Mouse (Mus musculus) hindbrain, embryonic 15.5 days (tissue): ENCODE measurements at regions not wholly inside any gene's neighbourhood (a gene's known extent, or its start where the extent isn't known, plus 50 kb on each side); places are given as distances from the start of the nearest gene placed in this dataset.

Experiments
- ATAC-seq: fragments of 200-750 bp; cut with Nextera tagmentation; 2 replicates; pipeline ENCODE4 v1.8.0; 2017; ENCODE audit warnings: low read depth, moderate number of reproducible peaks, moderate TSS enrichment; ENCODE audit not compliant: low FRiP score
- H3K27ac ChIP-seq: fragments of 300-500 bp; sonication (generic); replicated peaks from 2 replicates; pipeline ENCODE4 v1.5.1; 2015; ENCODE audit warnings: mild to moderate bottlenecking, inconsistent platforms
- H3K27me3 ChIP-seq: fragments of 300-500 bp; sonication (generic); 2 replicates; pipeline ENCODE4 v1.6.1; 2015; ENCODE audit warnings: control low read depth, inconsistent platforms
- H3K36me3 ChIP-seq: fragments of 300-500 bp; sonication (generic); 2 replicates; pipeline ENCODE4 v1.6.1; 2015; ENCODE audit warnings: control low read depth, inconsistent platforms
- H3K4me1 ChIP-seq: fragments of 300-500 bp; sonication (generic); replicated peaks from 2 replicates; pipeline ENCODE4 v1.6.1; 2015; ENCODE audit warnings: control low read depth, inconsistent platforms
- H3K4me2 ChIP-seq: fragments of 300-500 bp; sonication (generic); 2 replicates; pipeline ENCODE4 v1.6.1; 2015; ENCODE audit warnings: moderate library complexity, mild to moderate bottlenecking, inconsistent platforms
- H3K4me3 ChIP-seq: fragments of 300-500 bp; sonication (generic); 2 replicates; pipeline ENCODE4 v1.5.1; 2015; ENCODE audit warnings: mild to moderate bottlenecking, inconsistent platforms
- H3K9ac ChIP-seq: fragments of 300-500 bp; sonication (generic); 2 replicates; pipeline ENCODE4 v1.6.1; 2015; ENCODE audit warnings: inconsistent platforms
- H3K9me3 ChIP-seq: fragments of 300-500 bp; sonication (generic); 2 replicates; pipeline ENCODE4 v1.6.1; 2016; ENCODE audit warnings: control low read depth, inconsistent platforms
- WGBS: fragments of 180-500 bp; shearing (Covaris S2); methylation state at CpG from one replicate; pipeline ENCODE4 v1.1.7; 2015; 5-methylcytosine and 5-hydroxymethylcytosine counted together

GRCm38 (mm10) chr3:18683346-18684101 is 735.3 kb downstream of the Cypt12 start:
- no peaks in the 10 kb centered on the region for H3K4me1 ChIP-seq
- ATAC-seq: peak; percentile 77; the same call in 1 of the 2 replicates
- H3K4me3 ChIP-seq: no peak overlapping the region
- H3K4me2 ChIP-seq: no peak overlapping the region
- no peaks in the 10 kb centered on the region for H3K9me3 ChIP-seq
- no peak overlapping the region for H3K9ac ChIP-seq
- WGBS: 85% methylated on average over 6 of the region's 6 CpGs
- H3K27ac ChIP-seq: no peak overlapping the region
- no peaks in the 10 kb centered on the region for H3K36me3 ChIP-seq
- no peaks in the 10 kb centered on the region for H3K27me3 ChIP-seq

GRCm38 (mm10) chr3:18695113-18695792 is 747.0 kb downstream of the Cypt12 start:
- H3K36me3 ChIP-seq: no peaks in the 10 kb centered on the region
- H3K4me3 ChIP-seq: no peak overlapping the region
- 70% methylated on average over 4 of the region's 4 CpGs for WGBS
- no peak for ATAC-seq
- H3K4me1 ChIP-seq: no peaks in the 10 kb centered on the region
- H3K27me3 ChIP-seq: no peaks in the 10 kb centered on the region
- no peaks in the 10 kb centered on the region for H3K9me3 ChIP-seq
- H3K4me2 ChIP-seq: no peak overlapping the region
- H3K9ac ChIP-seq: no peak overlapping the region
- peak overlapping the region; percentile 30; the same call in 1 of the 2 replicates for H3K27ac ChIP-seq

GRCm38 (mm10) chr3:18696981-18697660 is 748.9 kb downstream of the Cypt12 start:
- no peaks in the 10 kb centered on the region for H3K27me3 ChIP-seq
- no peak overlapping the region for H3K4me2 ChIP-seq
- H3K27ac ChIP-seq: no peak overlapping the region
- no peak overlapping the region for H3K4me3 ChIP-seq
- 85% methylated on average over 2 of the region's 2 CpGs for WGBS
- H3K4me1 ChIP-seq: no peaks in the 10 kb centered on the region
- no peak overlapping the region for H3K9ac ChIP-seq
- no peaks in the 10 kb centered on the region for H3K36me3 ChIP-seq
- H3K9me3 ChIP-seq: no peaks in the 10 kb centered on the region
- ATAC-seq: no peak

- Histone ChIP-seq H3K27me3 (no peaks in the 10 kb centered on the region), H3K4me3 (no peak overlapping the region), H3K36me3 (no peaks in the 10 kb centered on the region), H3K4me2 (no peak overlapping the region), H3K9ac (no peak overlapping the region), H3K27ac (no peak overlapping the region), H3K4me1 (no peaks in the 10 kb centered on the region), H3K9me3 (no peaks in the 10 kb centered on the region)
- no peak for ATAC-seq
These were observed 749.9 kb downstream of the Cypt12 start for GRCm38 (mm10) chr3:18698106-18698505.

- Histone ChIP-seq H3K4me2 (no peak overlapping the region), H3K36me3 (no peaks in the 10 kb centered on the region), H3K9me3 (no peaks in the 10 kb centered on the region), H3K4me3 (no peak overlapping the region), H3K27ac (no peak overlapping the region), H3K4me1 (no peaks in the 10 kb centered on the region), H3K27me3 (no peaks in the 10 kb centered on the region), H3K9ac (no peak overlapping the region)
- WGBS: 72% methylated on average over 6 of the region's 6 CpGs
- ATAC-seq: no peak
These were observed 757.0 kb downstream of the Cypt12 start for GRCm38 (mm10) chr3:18705165-18705564.

GRCm38 (mm10) chr3:18705756-18706155 is 757.5 kb downstream of the Cypt12 start:
- no peak for ATAC-seq
- Histone ChIP-seq H3K4me1 (no peaks in the 10 kb centered on the region), H3K4me3 (no peak overlapping the region), H3K27ac (no peak overlapping the region), H3K27me3 (no peaks in the 10 kb centered on the region), H3K4me2 (no peak overlapping the region), H3K36me3 (no peaks in the 10 kb centered on the region), H3K9ac (no peak overlapping the region), H3K9me3 (no peaks in the 10 kb centered on the region)
- WGBS: 74% methylated on average over 9 of the region's 9 CpGs

GRCm38 (mm10) chr3:18706356-18706755 is 758.1 kb downstream of the Cypt12 start:
- Histone ChIP-seq H3K9ac (no peak overlapping the region), H3K4me1 (no peaks in the 10 kb centered on the region), H3K27ac (no peak overlapping the region), H3K4me2 (no peak overlapping the region), H3K27me3 (no peaks in the 10 kb centered on the region), H3K4me3 (no peak overlapping the region), H3K9me3 (no peaks in the 10 kb centered on the region), H3K36me3 (no peaks in the 10 kb centered on the region)
- ATAC-seq: no peak

- no peak for ATAC-seq
- WGBS: 93% methylated on average over 3 of the region's 3 CpGs
- Histone ChIP-seq H3K4me1 (no peaks in the 10 kb centered on the region), H3K36me3 (no peaks in the 10 kb centered on the region), H3K27me3 (no peaks in the 10 kb centered on the region), H3K4me2 (no peak overlapping the region), H3K4me3 (no peak overlapping the region), H3K9ac (no peak overlapping the region), H3K9me3 (no peaks in the 10 kb centered on the region), H3K27ac (no peak overlapping the region)
These were observed 759.5 kb downstream of the Cypt12 start for GRCm38 (mm10) chr3:18707730-18708129.

GRCm38 (mm10) chr3:18711661-18712060 is 763.5 kb downstream of the Cypt12 start:
- no peak overlapping the region for H3K4me3 ChIP-seq
- H3K4me2 ChIP-seq: no peak overlapping the region
- no peaks in the 10 kb centered on the region for H3K4me1 ChIP-seq
- WGBS: 44% methylated on average over 1 of the region's 1 CpGs
- ATAC-seq: no peak
- no peaks in the 10 kb centered on the region for H3K9me3 ChIP-seq
- no peaks in the 10 kb centered on the region for H3K27me3 ChIP-seq
- no peaks in the 10 kb centered on the region for H3K36me3 ChIP-seq
- no peak overlapping the region for H3K27ac ChIP-seq
- no peak overlapping the region for H3K9ac ChIP-seq

GRCm38 (mm10) chr3:18713986-18714385 is 765.8 kb downstream of the Cypt12 start:
- Histone ChIP-seq H3K9ac (no peak overlapping the region), H3K4me2 (no peak overlapping the region), H3K27me3 (no peaks in the 10 kb centered on the region), H3K36me3 (no peaks in the 10 kb centered on the region), H3K4me3 (no peak overlapping the region), H3K27ac (no peak overlapping the region), H3K4me1 (no peaks in the 10 kb centered on the region), H3K9me3 (no peaks in the 10 kb centered on the region)
- WGBS: 82% methylated on average over 7 of the region's 7 CpGs
- ATAC-seq: no peak

GRCm38 (mm10) chr3:18714968-18715630 is 766.9 kb downstream of the Cypt12 start:
- no peak overlapping the region for H3K9ac ChIP-seq
- H3K27ac ChIP-seq: no peak overlapping the region
- no peaks in the 10 kb centered on the region for H3K4me1 ChIP-seq
- no peak overlapping the region for H3K4me2 ChIP-seq
- H3K4me3 ChIP-seq: no peak overlapping the region
- H3K36me3 ChIP-seq: no peaks in the 10 kb centered on the region
- H3K27me3 ChIP-seq: no peaks in the 10 kb centered on the region
- ATAC-seq: no peak
- WGBS: 88% methylated on average over 9 of the region's 9 CpGs
- no peaks in the 10 kb centered on the region for H3K9me3 ChIP-seq

- 53% methylated on average over 5 of the region's 5 CpGs for WGBS
- Histone ChIP-seq H3K36me3 (no peaks in the 10 kb centered on the region), H3K4me1 (no peaks in the 10 kb centered on the region), H3K27ac (no peak overlapping the region), H3K4me2 (no peak overlapping the region), H3K27me3 (no peaks in the 10 kb centered on the region), H3K9me3 (no peaks in the 10 kb centered on the region), H3K4me3 (no peak overlapping the region), H3K9ac (no peak overlapping the region)
- ATAC-seq: peak; percentile 86
These were observed 767.6 kb downstream of the Cypt12 start for GRCm38 (mm10) chr3:18715776-18716175.
